Mouse (Mus musculus) spleen, adult 2 months (tissue): ENCODE results near the gene Hao1.

Experiments
- CTCF ChIP-seq: fragments of 200-500 bp; IDR thresholded peaks from 2 replicates; pipeline ENCODE4 v1.5.1; 2011; ENCODE audit warnings: mild to moderate bottlenecking, inconsistent platforms; ENCODE audit not compliant: insufficient read depth, insufficient read length, insufficient replicate concordance; ENCODE audit errors: extremely low read depth
- POLR2A ChIP-seq: fragments of 200-500 bp; IDR thresholded peaks from 2 replicates; pipeline ENCODE4 v1.6.1; 2011; ENCODE audit warnings: low read depth, low read length, inconsistent platforms

- TF ChIP-seq CTCF (no peak), POLR2A (no peak)
Observed at GRCm38 (mm10) chr2:134462321-134462720, 91.8 kb downstream of the Hao1 start.
